Comparison of ENCODE assay signal across 15 mouse cellular contexts in genomic region chr9:99872204-99873115, GRCm38 (mm10). TPM values are rescaled to one million over a fixed set of nuclear protein-coding genes. Genes with fewer than 3 reads are reported as not detected.
A peak's percentile ranks its signal among the peaks of the same experiment; 100 is the strongest.
DNase-seq lines count a peak whose midpoint lies in the region; ATAC-seq and TF ChIP-seq lines count a peak whose summit lies in the region.
"Had no signal": no experiment of that assay in that cellular context is flagged by ENCODE, and none has a peak within 500 bp of the region (broad histone marks: within the 10 kb centered on the region; RNA-seq: fewer than 3 reads in every experiment).

No protein-coding gene starts in this region.

- no peak for DNase-seq in testis, postnatal 14 days (ENCODE audit: low spot score)
- no peak for DNase-seq in lung, postnatal 0 days (ENCODE audit: low spot score)
- no peak for DNase-seq in right cerebral cortex, postnatal 36 days (ENCODE audit: low spot score in 2 of 2)
- no peak for DNase-seq in kidney, adult 11 months
- DNase-seq: gastrocnemius, adult 2 months; heart, postnatal 10 days; liver, embryonic 13.5 days had no signal

- peak overlapping the region; percentile 68 for H3K4me3 ChIP-seq in testis, adult 2 months (ENCODE audit: control insufficient read depth, low read depth, low read length)
- H3K4me3 ChIP-seq in forebrain, embryonic 16.5 days (replicated peaks; ENCODE audit: low read length) = no peak overlapping the region
- peak overlapping the region; percentile 30 for H3K4me3 ChIP-seq in midbrain, embryonic 12.5 days
- H3K4me3 ChIP-seq in lung, postnatal 0 days (ENCODE audit: low read depth, low read length) = no peak overlapping the region
- H3K4me3 ChIP-seq: gastrocnemius, adult 2 months; liver, embryonic 13.5 days had no signal

- H3K4me1 ChIP-seq in testis, adult 2 months (ENCODE audit: control insufficient read depth, insufficient read depth, low read length) = peaks cover 13% of the 10 kb centered on the region
- H3K4me1 ChIP-seq in forebrain, embryonic 16.5 days (replicated peaks; ENCODE audit: control insufficient read depth, insufficient read depth, low read length) = peaks cover 53% of the 10 kb centered on the region
- peaks cover 68% of the 10 kb centered on the region for H3K4me1 ChIP-seq in midbrain, embryonic 12.5 days
- no peaks in the 10 kb centered on the region; the same call in 1 of the 2 replicates for H3K4me1 ChIP-seq in lung, postnatal 0 days (ENCODE audit: insufficient read depth, low read depth, low read length)
- H3K4me1 ChIP-seq: liver, embryonic 13.5 days had no signal

- no peaks in the 10 kb centered on the region for H3K36me3 ChIP-seq in testis, adult 2 months (ENCODE audit: control insufficient read depth, insufficient read depth, low read length)
- H3K36me3 ChIP-seq in forebrain, embryonic 16.5 days (ENCODE audit: control insufficient read depth, insufficient read depth) = no peaks in the 10 kb centered on the region
- H3K36me3 ChIP-seq in midbrain, embryonic 12.5 days = no peaks in the 10 kb centered on the region
- H3K36me3 ChIP-seq in lung, postnatal 0 days (ENCODE audit: insufficient read depth, low read length) = no peaks in the 10 kb centered on the region
- H3K36me3 ChIP-seq: liver, embryonic 13.5 days had no signal

- 0 out of 2 replicates have a peak, but pooled peaks have one; percentile 29 for ATAC-seq in forebrain, embryonic 16.5 days
- peak; percentile 68 for ATAC-seq in midbrain, embryonic 12.5 days (ENCODE audit: low FRiP score, low read depth)
- no peak for ATAC-seq in lung, postnatal 0 days
- no peak for ATAC-seq in megakaryocyte-erythroid progenitor cell, adult 5-6 weeks (replicated peaks; ENCODE audit: low FRiP score, low TSS enrichment, poor library complexity, severe bottlenecking)

- no peaks in the 10 kb centered on the region for H3K9me3 ChIP-seq in forebrain, embryonic 16.5 days (ENCODE audit: control insufficient read depth, low read length)
- no peaks in the 10 kb centered on the region for H3K9me3 ChIP-seq in midbrain, embryonic 12.5 days
- no peaks in the 10 kb centered on the region for H3K9me3 ChIP-seq in lung, postnatal 0 days (ENCODE audit: low read length)
- H3K9me3 ChIP-seq: liver, embryonic 13.5 days had no signal

- no peak; the same call in 1 of the 2 replicates for TF ChIP-seq POLR2A in testis, adult 2 months (IDR thresholded peaks at IDR 0.05; ENCODE audit: control insufficient read depth, low read depth, low read length)

- no peak overlapping the region for H3K27ac ChIP-seq in testis, adult 2 months (ENCODE audit: control insufficient read depth, insufficient read depth, low read depth, low read length)
- no peak overlapping the region for H3K27ac ChIP-seq in forebrain, embryonic 16.5 days (ENCODE audit: low read length)
- peak overlapping the region; percentile 74 for H3K27ac ChIP-seq in midbrain, embryonic 12.5 days (replicated peaks)
- no peak overlapping the region for H3K27ac ChIP-seq in lung, postnatal 0 days (ENCODE audit: low read length)
- H3K27ac ChIP-seq: gastrocnemius, adult 2 months; liver, embryonic 13.5 days had no signal

- WGBS in forebrain, embryonic 16.5 days = 1% methylated on average over 31 of the region's 31 CpGs
- under 1% methylated on average over 31 of the region's 31 CpGs for WGBS in midbrain, embryonic 12.5 days
- 1% methylated on average over 31 of the region's 31 CpGs for WGBS in lung, postnatal 0 days

- TF ChIP-seq EP300 in lung, postnatal 0 days (IDR thresholded peaks at IDR 0.05) = no peak

- no peak overlapping the region for H3K4me2 ChIP-seq in forebrain, embryonic 16.5 days (ENCODE audit: low read length)
- peak overlapping the region; percentile 49 for H3K4me2 ChIP-seq in midbrain, embryonic 12.5 days (replicated peaks)
- H3K4me2 ChIP-seq in lung, postnatal 0 days (replicated peaks; ENCODE audit: low read depth, low read length) = no peak overlapping the region
- H3K4me2 ChIP-seq: liver, embryonic 13.5 days had no signal

- TF ChIP-seq CTCF in testis, adult 2 months (IDR thresholded peaks at IDR 0.05; ENCODE audit: control insufficient read depth, insufficient read depth, insufficient replicate concordance, low read depth, low read length) = no peak
- no peak for TF ChIP-seq CTCF in lung, postnatal 0 days (IDR thresholded peaks at IDR 0.05)

- no peak overlapping the region for H3K9ac ChIP-seq in forebrain, embryonic 16.5 days (replicated peaks; ENCODE audit: low read depth, low read length)
- peak overlapping the region; percentile 41 for H3K9ac ChIP-seq in midbrain, embryonic 12.5 days (replicated peaks)
- no peak overlapping the region for H3K9ac ChIP-seq in lung, postnatal 0 days (replicated peaks; ENCODE audit: low read depth)
- H3K9ac ChIP-seq: liver, embryonic 13.5 days had no signal

- peaks cover 11% of the 10 kb centered on the region for H3K27me3 ChIP-seq in testis, adult 2 months (ENCODE audit: control insufficient read depth, insufficient read depth, low read length)
- H3K27me3 ChIP-seq in forebrain, embryonic 16.5 days (replicated peaks; ENCODE audit: control insufficient read depth, insufficient read depth, low read length) = peaks cover 74% of the 10 kb centered on the region
- H3K27me3 ChIP-seq in midbrain, embryonic 12.5 days = peaks cover 97% of the 10 kb centered on the region
- H3K27me3 ChIP-seq in lung, postnatal 0 days (replicated peaks; ENCODE audit: insufficient read depth, low read length) = peaks cover 87% of the 10 kb centered on the region

RNA-seq across cellular contexts. Expression of gene Sox14, which starts 3.5 kb away (rescaled TPM):
- 0.30 and 0.33 TPM in 2 replicates for polyA plus RNA-seq in testis, adult 2 months (2012; rRNA removed)
- 1.1 and 1.8 TPM in 2 replicates for polyA plus RNA-seq in forebrain, embryonic 16.5 days (2015; fragmentation: Nextera tagmentation; extraction: Ambion mirVana)
- polyA plus RNA-seq in midbrain, embryonic 12.5 days (2016; fragmentation: Nextera tagmentation; extraction: Ambion mirVana) = 40.3 and 43.4 TPM in 2 replicates
- not detected in 2 replicates for polyA plus RNA-seq in lung, postnatal 0 days (2015; fragmentation: Nextera tagmentation; extraction: Ambion mirVana)
- total RNA-seq in megakaryocyte-erythroid progenitor cell, adult 5-6 weeks (2014; fragmentation: Nextera tagmentation) = not detected in 2 replicates
- total RNA-seq in megakaryocyte-erythroid progenitor cell, adult 5-6 weeks (2017) = not detected in 2 replicates
- total RNA-seq: common myeloid progenitor, adult 5-6 weeks; gastrocnemius, adult 2 months; heart, postnatal 10 days; layer of hippocampus, postnatal 25 days had no signal
- polyA plus RNA-seq: kidney, embryonic 16.5 days; liver, embryonic 13.5 days; stomach, embryonic 14.5 days had no signal

Comparison
In these comparisons a context has a peak if more than half of its experiments do, and no peak if none do; other contexts are left out.
1. H3K4me3 ChIP-seq: peak in testis, adult 2 months (single experiment) and midbrain, embryonic 12.5 days (single experiment); none in forebrain, embryonic 16.5 days (single experiment) and lung, postnatal 0 days (single experiment).
2. ATAC-seq: peak in forebrain, embryonic 16.5 days (single experiment) and midbrain, embryonic 12.5 days (single experiment); none in lung, postnatal 0 days (single experiment) and megakaryocyte-erythroid progenitor cell, adult 5-6 weeks (single experiment).
3. RNA of gene Sox14, which starts 3.5 kb away (polyA plus RNA-seq): 40.3 to 43.4 TPM in midbrain, embryonic 12.5 days; 1.1 to 1.8 TPM in forebrain, embryonic 16.5 days, 0.30 to 0.33 TPM in testis, adult 2 months and not detected in lung, postnatal 0 days; every median in the first group is over 10 times any median in the second.